In the genomic region with DNA sequence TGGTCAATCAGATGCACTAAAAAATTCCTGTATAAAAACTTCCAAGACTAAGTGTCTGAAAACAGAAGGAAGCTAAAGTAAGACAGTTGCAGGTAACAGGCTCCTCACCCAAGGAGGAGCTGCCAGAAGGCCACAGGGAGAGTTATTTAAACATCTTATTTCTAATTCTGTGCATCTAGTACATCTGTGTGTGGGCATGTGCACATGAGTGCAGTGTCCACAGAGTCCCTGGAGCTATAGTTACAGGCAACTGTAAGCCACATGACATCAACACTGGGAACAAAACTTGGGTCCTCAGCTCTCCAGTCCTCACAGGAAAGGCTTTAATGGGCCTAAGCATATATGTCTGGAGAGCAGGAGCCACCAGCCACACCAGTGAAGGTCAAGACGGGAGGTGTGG, we compare ENCODE assay signal across 24 mouse cellular contexts. TPM values are rescaled to one million over a fixed set of nuclear protein-coding genes. Genes with fewer than 3 reads are reported as not detected.
"Had no signal": no experiment of that assay in that cellular context is flagged by ENCODE, and none has a peak within 500 bp of the region (broad histone marks: within the 10 kb centered on the region; RNA-seq: fewer than 3 reads in every experiment).

No protein-coding gene starts in this region.

- DNase-seq: kidney, adult 2 months; kidney, postnatal 25 days; layer of hippocampus, adult 9-11 months; left cerebral cortex, postnatal 4 days; lung, postnatal 14 days; lung, postnatal 4 days; midbrain, embryonic 14.5 days; right cerebral cortex, postnatal 25 days; spleen, adult 18-20 months; thymus, adult 18-20 months; thymus, postnatal 36 days had no signal

- H3K4me2 ChIP-seq: limb, embryonic 12.5 days; limb, embryonic 15.5 days; lung, embryonic 15.5 days; midbrain, embryonic 11.5 days; stomach, embryonic 15.5 days had no signal

- H3K27ac ChIP-seq: kidney, postnatal 0 days; layer of hippocampus, adult 2 months; limb, embryonic 12.5 days; limb, embryonic 15.5 days; lung, embryonic 15.5 days; stomach, embryonic 15.5 days had no signal

- H3K36me3 ChIP-seq: lung, embryonic 15.5 days had no signal

- H3K9ac ChIP-seq: limb, embryonic 12.5 days; limb, embryonic 15.5 days; lung, embryonic 15.5 days; stomach, embryonic 15.5 days had no signal

- H3K9me3 ChIP-seq: limb, embryonic 15.5 days; lung, embryonic 15.5 days; stomach, embryonic 15.5 days had no signal

- H3K4me3 ChIP-seq: layer of hippocampus, adult 2 months; limb, embryonic 12.5 days; limb, embryonic 15.5 days; lung, embryonic 15.5 days; stomach, embryonic 15.5 days had no signal

- H3K27me3 ChIP-seq: limb, embryonic 12.5 days; limb, embryonic 15.5 days; lung, embryonic 15.5 days; stomach, embryonic 15.5 days had no signal

- ATAC-seq: inflammation-experienced regulatory T-cells, adult 6 months; intestine, embryonic 16.5 days had no signal

RNA-seq across cellular contexts. Expression of gene Sphk1, which starts 21.5 kb away (rescaled TPM):
- polyA plus RNA-seq: inflammation-experienced regulatory T-cells, adult 6 months had no signal

RNA-seq across cellular contexts. Expression of gene Aanat, which starts 34.0 kb away (rescaled TPM):
- polyA plus RNA-seq: inflammation-experienced regulatory T-cells, adult 6 months; intestine, embryonic 16.5 days; kidney, adult 2 months; kidney, embryonic 14.5 days; kidney, postnatal 0 days; large intestine, adult 2 months; limb, embryonic 12.5 days; limb, embryonic 15.5 days; liver, embryonic 16.5 days; lung, embryonic 15.5 days; midbrain, embryonic 11.5 days; neural tube, embryonic 11.5 days had no signal
